Mouse (Mus musculus): ENCODE measurements around the gene Gja10.
A peak's percentile ranks its signal among the peaks of the same experiment; 100 is the strongest.

Gja10 gene

DNA sequence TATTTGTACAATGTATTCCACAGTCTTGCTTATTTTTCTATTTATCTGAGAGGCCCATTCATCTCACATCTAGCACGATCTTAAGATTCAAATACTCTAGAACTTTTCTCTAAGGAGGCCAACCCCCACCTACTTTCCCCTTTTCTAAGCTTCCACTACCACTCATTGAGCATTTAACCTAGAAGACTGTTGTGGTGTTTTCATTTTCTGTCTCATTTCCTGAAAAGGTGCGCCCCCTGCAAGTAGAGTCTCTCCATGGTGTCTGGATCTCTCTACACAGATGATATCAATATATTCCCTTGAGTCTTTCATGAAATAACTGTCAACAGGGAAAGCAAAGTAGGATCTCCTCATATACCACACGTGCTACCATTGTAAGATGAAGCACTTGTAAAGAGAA, at the start of gene Gja10:
Gja10 (minus strand) TSS at position 101 of the 400 bp plus-strand sequence.
- no peak for DNase-seq

DNA sequence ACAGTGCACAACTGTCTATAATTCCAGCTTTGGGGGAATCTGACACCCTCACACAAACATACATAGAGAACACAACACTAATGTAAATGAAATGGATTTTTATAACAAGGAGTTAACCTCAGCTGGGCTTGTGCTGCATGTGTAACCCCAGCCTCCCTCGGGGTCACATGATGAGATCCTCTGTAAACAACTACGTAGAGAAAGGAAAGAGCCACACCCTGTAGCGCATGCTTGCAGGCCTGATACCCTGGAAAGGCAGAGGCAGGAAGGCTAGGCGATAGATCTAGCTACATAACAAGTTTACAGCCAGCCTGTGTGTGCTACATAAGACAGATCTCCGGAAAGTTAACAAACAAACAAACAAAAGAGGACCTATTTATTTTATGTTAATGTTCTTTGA, 49.1 kb upstream of the Gja10 start:
- peak; percentile 33 for DNase-seq

DNA sequence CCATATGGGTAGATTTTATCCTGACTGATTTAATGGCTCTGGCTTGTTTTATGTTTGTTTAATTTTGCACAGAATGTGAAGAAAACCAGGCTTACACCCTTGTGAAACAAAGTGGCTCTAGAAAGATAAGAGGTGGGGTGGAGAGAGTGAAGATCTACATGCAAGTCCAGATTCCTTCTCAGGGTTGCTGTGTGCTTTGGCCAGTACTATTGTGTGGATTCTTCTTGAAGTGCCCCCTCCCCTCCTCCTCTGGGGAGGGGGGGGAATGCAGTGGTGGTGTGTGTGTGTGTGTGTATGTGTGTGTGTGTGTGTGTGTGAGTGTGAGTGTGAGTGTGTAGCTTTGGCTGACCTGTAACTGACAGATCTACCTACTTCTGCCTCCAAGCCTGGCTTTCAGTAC, 19.1 kb upstream of the Gja10 start:
- peak; percentile 44 for DNase-seq

DNA sequence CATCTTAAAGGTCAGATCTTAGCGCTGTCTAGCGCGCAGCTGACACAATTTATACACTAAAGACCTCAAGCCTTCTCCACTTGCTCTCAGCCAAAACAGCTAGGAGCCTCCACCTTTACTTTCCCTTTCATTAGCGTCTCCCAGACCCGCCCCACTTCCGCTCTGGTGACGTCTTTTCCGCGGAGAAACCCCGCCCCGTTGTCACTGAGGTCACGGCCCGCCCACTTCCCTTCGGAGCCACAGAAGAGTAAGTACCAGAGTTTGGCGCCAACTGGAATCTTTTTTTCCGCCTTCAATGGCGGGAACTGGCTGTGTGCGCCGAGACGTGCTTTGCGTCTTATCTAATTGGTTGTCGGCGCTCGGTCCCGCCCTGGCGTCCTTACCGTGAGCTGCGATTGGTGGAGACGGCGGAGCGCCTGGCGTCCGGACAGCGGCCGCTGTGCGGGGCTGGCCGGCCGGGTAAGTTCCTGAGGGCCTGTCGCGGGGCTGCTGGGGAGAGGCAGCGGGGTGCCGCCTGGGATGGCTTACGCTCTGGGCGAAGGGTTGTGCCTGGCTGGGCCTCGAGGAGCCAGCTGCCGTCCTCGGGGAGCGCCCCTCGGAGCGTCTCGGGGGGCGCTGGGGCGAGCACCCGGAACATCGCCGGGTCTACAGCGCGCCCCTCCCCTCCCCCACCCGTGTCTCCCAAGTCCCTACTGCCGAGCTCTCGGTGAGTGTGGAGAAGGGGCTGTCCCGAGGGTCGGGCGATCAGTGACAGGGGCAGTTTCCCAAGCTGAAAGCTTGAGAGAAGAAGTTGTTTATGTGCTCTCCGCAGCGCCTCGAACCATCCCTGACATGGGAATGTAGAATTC, 12.7 kb upstream of the Gja10 start, which contains the start of gene Casp8ap2:
Casp8ap2 (plus strand) TSS at position 418 of the 848 bp plus-strand sequence.
- peak; percentile 100 for DNase-seq

DNA sequence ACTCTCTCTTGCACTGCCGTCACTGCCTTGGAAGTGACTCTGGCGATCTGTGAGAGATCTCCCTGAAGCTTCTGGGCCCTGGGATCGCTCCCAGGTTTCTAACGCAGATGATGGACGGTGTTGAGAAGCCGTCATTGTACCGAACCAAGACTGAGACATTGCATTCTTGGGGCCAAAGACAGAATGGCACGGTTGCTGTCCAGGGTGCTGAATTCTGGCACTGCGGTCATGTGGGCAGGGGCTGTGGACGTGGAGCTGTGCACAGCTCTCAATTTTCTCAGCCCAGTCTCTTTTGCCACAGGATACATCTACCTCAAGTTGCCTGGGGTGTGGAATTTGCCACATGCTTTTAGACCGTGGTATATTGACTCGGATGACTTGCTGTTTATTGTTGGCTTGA, 1.4 kb downstream of the Gja10 start:
- peak; percentile 36 for DNase-seq

DNA sequence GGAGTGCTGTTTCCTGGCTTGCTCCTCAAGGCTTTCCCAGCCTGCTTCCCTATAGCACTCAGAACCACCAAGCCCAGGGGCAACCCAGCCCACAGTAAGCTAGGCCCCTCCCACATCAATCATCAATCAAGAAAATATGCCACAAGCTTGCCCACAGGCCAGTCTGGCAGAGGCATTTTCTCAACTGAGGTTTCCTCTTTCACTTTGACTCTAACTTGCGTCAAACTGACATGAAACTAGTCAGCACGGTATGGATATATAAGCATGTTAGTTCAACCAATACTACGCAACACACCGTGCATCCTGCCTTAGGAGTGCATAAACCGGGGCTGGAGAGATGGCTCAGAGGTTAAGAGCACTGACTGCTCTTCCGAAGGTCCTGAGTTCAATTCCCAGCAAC, 14.3 kb downstream of the Gja10 start:
- peak; percentile 24 for DNase-seq

DNA sequence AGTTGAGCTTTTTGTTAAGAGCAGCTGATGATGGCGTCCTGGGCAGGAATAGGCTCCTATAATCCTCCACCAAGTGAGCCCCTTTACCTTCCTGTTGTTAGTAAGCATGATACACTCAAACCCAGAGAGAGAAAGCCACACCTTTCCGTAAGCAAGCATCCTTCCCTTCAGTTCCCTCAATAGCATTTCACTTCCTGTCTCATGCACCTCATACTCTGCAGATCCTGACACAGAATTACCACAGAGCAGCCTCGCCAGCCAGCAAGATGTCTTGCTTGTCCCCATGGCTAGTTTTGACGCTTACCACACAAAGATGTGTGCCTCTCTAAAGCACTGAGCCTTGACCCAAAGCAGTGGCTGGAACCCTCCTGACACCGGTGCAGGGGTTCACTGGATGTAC, 15.0 kb downstream of the Gja10 start:
- DNase-seq = no peak

DNA sequence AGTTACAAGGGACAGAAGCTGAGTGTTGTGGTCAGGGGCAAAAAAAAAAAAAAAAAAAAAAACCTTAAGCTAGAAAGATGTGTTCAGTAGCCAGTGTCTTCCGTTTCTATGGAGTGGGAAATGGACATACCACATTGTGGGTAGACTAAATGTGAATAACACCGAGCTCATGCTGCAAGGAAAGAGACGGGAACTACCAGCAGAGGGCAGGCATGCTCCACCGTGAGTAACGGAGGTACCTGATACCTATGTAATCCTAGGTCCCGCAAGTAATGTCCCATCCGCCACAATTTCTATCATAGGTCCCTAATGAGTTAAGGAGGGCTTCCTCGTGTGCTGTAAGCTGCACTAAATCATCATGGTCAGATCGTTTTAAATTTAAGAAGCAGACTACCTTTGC, 16.0 kb downstream of the Gja10 start:
- DNase-seq = peak; percentile 78

DNA sequence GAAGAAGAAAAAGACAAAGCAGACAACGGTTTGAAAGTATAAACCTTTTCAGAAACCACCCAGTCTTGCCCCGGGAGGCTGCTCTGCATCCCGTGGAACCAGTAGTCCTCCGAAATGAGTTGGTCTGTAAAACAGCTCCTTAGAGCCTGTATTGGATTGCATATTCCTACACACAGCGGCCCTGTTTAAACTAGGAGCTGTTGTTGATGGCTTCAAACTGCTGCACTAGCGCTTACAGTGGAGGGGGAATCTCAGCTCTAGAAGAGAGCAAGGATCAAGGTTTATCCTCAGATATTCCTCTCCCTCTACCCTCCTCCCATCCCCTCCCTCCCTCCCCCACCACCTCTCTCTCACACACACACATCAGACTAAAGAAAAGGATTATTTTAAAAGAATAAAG, 18.4 kb downstream of the Gja10 start:
- DNase-seq = no peak

DNA sequence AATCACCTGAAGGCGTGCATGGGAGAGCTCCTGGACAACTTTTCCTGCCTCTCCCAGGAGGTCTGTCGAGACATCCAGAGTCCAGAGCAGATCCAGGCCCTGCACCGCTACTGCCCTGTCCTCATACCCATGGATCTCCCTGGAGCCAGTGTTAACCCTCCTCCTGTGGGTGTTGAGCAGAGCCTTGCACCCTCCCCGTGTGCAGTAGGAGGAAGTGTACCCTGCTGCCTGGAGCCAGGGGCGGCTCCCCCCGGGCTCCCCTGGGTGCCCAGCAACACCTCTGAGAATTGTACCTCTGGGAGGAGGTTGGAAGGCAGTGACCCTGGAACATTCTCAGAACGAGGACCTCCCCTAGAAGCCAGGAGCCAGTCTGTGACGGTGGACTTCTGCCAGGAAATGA, 22.7 kb downstream of the Gja10 start:
- no peak for DNase-seq

DNA sequence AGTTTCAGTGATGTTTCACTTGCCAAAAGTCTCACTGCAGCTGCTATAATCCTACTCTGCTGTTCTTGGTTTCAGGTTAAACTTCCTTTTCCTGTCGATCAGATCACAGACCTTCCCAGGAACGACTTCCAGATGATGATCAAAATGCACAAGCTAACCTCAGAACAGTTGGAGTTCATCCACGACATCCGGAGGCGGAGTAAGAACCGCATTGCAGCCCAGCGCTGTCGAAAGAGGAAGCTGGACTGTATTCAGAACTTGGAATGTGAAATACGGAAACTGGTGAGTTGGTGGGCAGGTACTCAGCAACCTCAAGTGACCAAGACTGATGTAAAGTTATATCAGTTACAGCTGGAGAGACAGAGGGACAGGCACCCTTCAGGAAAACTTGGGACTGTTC, 27.4 kb downstream of the Gja10 start:
- peak; percentile 71 for DNase-seq

DNA sequence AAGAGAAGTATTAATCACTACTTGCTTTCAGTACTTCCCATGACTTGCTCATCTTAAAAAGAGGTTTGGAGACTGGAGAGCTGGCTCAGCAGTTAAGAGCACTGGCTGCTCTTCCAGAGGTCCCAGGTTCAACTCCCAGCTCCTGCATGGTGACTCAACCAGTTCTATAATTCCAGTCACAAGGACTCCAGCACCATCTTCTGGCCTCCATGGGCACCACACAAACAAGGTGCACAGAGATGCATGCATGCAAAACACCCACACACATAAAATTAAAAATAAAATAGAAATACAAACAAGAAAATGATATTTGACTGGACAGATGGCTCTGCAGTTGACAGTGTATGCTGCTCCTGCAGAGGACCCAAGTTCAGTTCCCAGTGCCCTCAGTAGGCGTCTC, 28.0 kb downstream of the Gja10 start:
- DNase-seq = no peak

DNA sequence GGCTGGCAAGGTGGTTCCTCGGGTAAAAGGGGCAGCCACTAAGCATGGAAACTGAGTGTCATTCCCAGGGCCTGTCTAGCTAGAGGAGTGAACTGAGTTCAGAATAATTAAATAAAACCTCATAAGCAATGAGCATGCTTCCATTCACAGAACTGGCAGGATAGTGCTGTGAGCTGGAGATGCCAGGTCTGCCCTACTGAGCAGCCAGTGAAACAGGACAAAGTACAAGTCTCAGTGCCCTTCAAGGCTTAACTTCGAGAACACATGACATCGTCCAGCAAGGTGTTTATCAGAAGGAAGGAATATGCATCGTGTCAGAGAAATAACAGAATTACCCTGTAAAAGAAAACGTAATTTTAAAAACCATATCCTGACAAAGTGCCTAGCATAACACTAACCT, 29.0 kb downstream of the Gja10 start:
- no peak for DNase-seq

DNA sequence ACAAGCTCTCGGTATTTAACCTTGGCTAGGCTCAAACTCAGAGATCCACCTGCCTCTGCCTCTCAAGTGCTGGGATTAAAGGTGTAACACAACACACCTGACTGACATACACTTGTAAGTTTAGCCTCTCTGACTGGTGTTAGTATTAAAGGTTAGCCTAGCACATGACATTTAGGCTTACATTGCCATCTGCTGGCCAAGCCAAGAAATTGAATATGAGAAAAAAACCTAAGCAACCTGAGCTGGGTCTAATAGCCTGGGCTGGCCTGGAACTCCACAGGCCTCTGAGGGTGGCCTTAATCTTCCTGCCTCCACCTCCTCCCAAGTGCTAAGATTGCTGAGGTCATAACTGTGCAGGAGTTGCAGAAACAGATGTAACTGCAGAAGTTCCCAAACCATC, 30.4 kb downstream of the Gja10 start:
- peak; percentile 56 for DNase-seq

DNA sequence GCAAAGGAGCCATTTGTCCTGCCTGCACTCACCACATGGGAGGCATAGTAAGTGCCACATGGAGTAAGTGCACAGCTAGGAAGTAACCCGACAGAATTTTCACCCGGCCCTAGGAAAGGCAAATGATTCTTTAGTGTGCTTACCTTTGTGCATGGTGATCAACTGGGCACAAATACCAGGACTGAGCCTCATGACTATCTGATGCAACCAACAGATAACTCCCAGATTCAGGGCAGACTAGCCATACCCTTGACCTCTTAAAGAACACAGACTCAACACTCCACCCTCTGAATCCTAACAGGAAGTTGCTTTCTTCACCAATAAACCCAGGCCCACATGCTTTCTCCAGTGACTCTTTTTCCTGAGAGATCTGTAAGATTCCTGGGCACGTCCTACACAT, 31.1 kb downstream of the Gja10 start:
- peak; percentile 38 for DNase-seq

DNA sequence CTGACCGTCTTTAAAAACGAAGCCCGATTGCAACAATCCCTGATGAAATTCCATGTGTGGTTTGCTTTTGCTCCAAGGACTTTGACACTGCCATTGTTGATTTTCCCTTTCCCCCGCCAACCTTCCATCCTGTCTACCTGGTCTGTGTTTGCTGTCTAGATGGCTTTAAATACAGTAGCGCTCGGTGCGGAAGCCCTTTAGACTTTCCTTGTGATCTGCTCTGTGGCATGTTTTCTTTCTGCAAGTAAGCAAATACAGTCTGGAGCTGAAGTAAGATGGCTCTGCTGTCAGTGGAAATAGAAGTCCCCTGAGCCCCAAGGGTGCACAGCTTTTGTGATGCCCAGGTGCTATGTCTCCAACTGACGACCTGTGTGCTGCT, 31.6 kb downstream of the Gja10 start:
- no peak for DNase-seq

DNA sequence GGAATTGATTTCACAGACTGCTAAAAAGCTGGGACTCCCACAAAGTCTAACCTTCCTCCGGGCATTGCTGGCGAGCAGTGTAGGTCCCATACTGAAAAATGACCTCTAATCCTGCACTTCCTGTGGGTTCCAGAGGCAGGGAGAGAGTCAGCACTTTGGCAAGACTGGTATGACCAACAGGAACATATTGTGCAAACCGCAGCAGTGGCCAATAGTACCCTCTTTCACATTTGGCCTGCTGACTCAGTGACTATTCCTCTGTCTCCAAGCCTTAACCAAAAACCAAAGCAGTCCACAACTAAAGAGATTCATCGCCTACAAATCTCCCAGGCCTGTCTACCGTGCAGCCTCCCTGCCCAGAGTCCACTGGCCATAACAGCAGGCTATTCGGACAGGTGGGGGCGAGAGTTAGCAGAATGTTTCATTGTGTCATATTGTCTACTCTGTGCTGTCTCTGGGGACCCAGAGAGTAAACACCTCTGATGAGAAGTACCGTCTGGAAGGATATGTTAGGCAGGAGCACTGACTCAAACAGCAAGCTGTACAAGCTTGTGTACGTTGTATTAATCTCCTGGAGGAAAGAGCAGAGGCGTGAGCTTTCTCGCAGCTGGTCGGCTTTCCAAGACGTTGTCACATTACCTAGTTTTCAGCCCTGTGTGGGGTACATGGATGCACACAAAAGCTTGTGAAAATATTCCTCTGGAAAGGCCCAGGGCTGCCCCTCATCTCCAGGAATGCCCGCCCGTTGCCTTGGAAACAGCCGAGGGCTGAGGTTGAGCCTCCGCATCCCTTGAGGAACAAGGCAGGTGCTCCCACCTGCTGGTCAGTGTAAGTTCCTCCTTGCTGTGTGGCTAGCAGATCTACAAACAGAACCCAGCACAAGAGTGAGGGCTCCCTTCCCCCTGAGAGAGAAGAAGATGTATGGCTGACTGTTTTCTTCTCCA, 32.3 kb downstream of the Gja10 start:
- DNase-seq = peak; percentile 60

DNA sequence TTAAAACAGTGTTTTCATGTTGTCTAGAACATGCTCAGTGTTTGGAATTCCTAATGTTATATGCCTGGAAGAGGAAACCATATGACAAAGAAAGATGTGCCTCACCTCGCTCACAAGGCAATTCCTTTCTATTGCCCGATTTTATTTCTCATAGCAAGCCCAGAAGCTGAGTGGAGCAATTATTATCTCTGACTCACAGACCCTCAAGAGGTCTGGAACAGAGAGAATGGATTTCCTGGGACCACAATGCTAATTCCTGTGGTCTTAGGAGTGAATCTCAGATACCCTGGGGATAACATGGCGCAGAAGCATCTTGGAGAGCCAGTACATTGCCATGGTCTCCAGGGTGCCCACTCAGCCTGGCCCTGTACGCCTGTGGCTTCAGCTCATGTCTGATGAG, 33.5 kb downstream of the Gja10 start:
- no peak for DNase-seq

DNA sequence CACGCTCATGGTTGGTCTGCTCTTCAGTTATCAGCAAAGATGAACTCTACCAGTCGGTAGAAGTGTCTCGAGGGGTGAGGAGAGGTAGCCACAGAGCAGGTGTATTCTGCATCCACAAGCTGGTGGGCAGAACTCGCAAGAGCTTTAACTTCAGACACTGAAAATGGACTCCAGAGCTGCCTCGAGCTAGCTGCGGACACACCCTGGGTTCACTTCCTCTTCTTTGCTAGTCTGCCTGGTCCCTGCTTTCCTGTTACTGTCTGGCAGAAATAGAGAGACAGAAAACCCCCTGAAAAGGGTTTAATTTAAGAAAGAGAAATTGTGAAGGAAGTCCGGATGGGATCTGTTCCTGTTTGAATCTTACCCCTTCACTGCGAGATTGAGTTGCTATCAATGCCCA, 37.6 kb downstream of the Gja10 start:
- DNase-seq = peak; percentile 58

DNA sequence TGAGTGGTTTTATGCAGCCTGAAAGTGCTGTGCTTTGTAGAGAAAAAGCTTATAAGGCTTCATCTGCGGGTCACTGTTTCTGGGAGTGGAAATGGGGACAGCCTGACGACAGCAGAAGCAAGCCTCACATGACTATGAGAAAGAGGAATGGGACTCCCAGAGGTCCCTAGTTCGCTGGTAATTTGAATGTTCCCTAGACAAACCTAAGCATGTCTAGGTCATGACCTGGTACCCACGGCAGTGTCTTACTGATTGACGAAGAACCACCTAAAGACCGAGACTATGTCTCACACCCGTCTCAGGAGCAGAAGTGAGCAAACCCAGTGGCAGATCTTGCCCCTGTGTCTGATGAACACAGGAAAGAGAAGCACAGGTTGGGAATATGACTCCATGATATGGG, 38.1 kb downstream of the Gja10 start:
- DNase-seq = peak; percentile 30

DNA sequence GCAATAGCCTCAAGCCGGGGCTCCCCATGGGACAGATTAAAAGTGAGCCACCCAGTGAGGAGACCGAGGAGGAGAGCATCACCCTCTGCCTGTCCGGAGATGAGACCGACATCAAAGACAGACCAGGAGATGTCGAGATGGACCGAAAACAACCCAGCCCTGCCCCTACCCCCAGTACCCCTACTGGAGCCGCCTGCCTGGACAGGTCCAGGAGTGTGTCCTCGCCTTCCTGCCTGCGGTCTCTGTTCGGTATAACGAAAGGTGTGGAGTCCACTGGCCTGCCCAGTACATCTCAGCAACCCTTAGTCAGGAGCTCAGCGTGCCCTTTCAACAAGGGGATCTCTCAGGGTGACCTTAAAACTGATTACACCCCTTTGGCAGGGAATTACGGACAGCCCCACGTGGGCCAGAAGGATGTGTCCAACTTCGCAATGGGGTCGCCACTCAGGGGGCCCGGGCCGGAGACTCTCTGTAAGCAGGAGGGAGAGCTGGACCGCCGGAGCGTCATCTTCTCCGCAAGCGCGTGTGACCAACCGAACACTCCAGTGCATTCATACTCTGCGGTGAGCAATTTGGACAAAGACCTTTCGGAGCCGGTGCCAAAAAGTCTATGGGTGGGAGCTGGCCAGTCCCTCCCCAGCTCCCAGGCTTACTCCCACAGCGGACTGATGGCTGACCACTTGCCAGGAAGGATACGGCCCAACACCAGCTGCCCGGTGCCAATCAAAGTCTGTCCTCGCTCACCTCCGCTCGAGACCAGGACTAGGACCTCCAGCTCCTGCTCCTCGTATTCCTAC, 40.0 kb downstream of the Gja10 start:
- no peak for DNase-seq

DNA sequence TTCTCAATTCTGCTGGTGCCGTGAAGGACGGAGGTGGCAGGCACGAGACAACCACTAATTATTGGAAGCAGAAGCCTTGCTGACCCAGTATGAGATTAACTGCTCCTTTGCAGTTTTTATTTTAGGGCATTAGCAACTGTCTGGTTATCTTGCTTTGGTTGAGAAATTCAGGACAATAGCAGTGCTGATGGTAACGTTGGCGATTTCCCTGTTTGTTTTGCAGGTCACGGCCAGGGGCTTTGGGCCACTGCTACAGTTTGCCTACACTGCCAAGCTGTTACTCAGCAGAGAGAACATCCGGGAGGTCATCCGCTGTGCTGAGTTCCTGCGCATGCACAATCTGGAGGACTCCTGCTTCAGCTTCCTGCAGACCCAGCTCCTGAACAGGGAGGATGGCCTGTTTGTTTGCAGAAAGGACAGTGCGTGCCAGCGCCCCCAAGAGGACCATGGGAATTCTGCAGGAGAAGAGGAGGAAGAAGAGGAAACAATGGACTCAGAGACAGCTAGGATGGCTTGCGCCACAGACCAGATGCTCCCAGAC, 40.9 kb downstream of the Gja10 start:
- DNase-seq = peak; percentile 75
